Mouse (Mus musculus) forebrain, embryonic 11.5 days (tissue): ENCODE results near the gene Impdh1. TPM values are rescaled to one million over a fixed set of nuclear protein-coding genes. Genes with fewer than 3 reads are reported as not detected.

Source experiments
- microRNA-seq: library from miRNA; unstranded; fragments of <30 nt; microRNA quantifications from one replicate; pipeline ENCODE4, GENCODE M21; 2016; ENCODE audit not compliant: insufficient number of aligned reads
- polyA plus RNA-seq: library from polyadenylated mRNA; unstranded; fragments of >200 nt; fragmentation: Nextera tagmentation; extraction: Ambion mirVana; gene quantifications from 2 replicates; pipeline ENCODE4 v1.2.1, GENCODE M21; 2014

The Impdh1 gene
- polyA plus RNA-seq, 1 experiment from 2014 or later = 38.3 TPM

Small RNA genes within 50 kb of the gene (microRNA-seq; reads per million reads assigned to microRNA genes)
- gene Gm24303 = not detected

Other genes starting within 250 kb of the Impdh1 start
- gene Lep, start 156.1 kb downstream of the Impdh1 start, polyA plus RNA-seq = not detected in 2 replicates
- 73.3 and 74.8 TPM in 2 replicates for gene Rbm28, start 51.4 kb downstream of the Impdh1 start, polyA plus RNA-seq
- gene Prrt4, start 36.8 kb downstream of the Impdh1 start, polyA plus RNA-seq = 0.67 and 0.95 TPM in 2 replicates
- 27.3 and 29.2 TPM in 2 replicates for gene Hilpda, start 56.1 kb upstream of the Impdh1 start, polyA plus RNA-seq
- gene Fam71f2, start 63.2 kb upstream of the Impdh1 start, polyA plus RNA-seq = 0.52 and 0.76 TPM in 2 replicates
- gene Fam71f1, start 102.8 kb upstream of the Impdh1 start, polyA plus RNA-seq = not detected in 2 replicates
- 240 and 242 TPM in 2 replicates for gene Calu, start 131.7 kb upstream of the Impdh1 start, polyA plus RNA-seq
- gene Opn1sw, start 172.1 kb upstream of the Impdh1 start, polyA plus RNA-seq = 0.31 and 0.43 TPM in 2 replicates
- gene Ccdc136, start 179.9 kb upstream of the Impdh1 start, polyA plus RNA-seq = 25.7 and 26.7 TPM in 2 replicates
- gene Flnc, start 216.9 kb upstream of the Impdh1 start, polyA plus RNA-seq = 2.4 and 2.6 TPM in 2 replicates